Comparison of ENCODE assay signal across 12 mouse cellular contexts in genomic region chr14:122225479-122226132, GRCm38 (mm10). TPM values are rescaled to one million over a fixed set of nuclear protein-coding genes. Genes with fewer than 3 reads are reported as not detected.
DNase-seq lines count a peak whose midpoint lies in the region; ATAC-seq lines count a peak whose summit lies in the region.
"Had no signal": no experiment of that assay in that cellular context is flagged by ENCODE, and none has a peak within 500 bp of the region (broad histone marks: within the 10 kb centered on the region; RNA-seq: fewer than 3 reads in every experiment).

No protein-coding gene starts in this region.

- no peak for ATAC-seq in neural tube, embryonic 15.5 days (ENCODE audit: low FRiP score)
- ATAC-seq in megakaryocyte, adult 5-6 weeks (ENCODE audit: poor library complexity, severe bottlenecking): no peak

- no peak overlapping the region for H3K4me2 ChIP-seq in neural tube, embryonic 15.5 days
- H3K4me2 ChIP-seq: heart, embryonic 15.5 days had no signal

- H3K27ac ChIP-seq in limb, embryonic 10.5 days: peak overlapping the region; percentile 47; the same call in 1 of the 2 replicates
- H3K27ac ChIP-seq in neural tube, embryonic 15.5 days (replicated peaks): peak overlapping the region; percentile 48; the same call in 1 of the 2 replicates
- H3K27ac ChIP-seq: gastrocnemius, adult 2 months; heart, embryonic 15.5 days; liver, embryonic 14.5 days had no signal

- H3K9me3 ChIP-seq in limb, embryonic 10.5 days (replicated peaks): no peaks in the 10 kb centered on the region
- H3K9me3 ChIP-seq in neural tube, embryonic 15.5 days (replicated peaks): no peaks in the 10 kb centered on the region
- H3K9me3 ChIP-seq: heart, embryonic 15.5 days had no signal

- WGBS in limb, embryonic 10.5 days: 11% methylated on average over 7 of the region's 7 CpGs
- WGBS in neural tube, embryonic 15.5 days: 19% methylated on average over 7 of the region's 7 CpGs

- DNase-seq in embryo, embryonic 10 days (ENCODE audit: low spot score): peak; percentile 34
- no peak for DNase-seq in embryo, embryonic 11 days
- peak; percentile 49 for DNase-seq in embryo, embryonic 10.5 days (ENCODE audit: low spot score)
- DNase-seq in limb, embryonic 10.5 days (ENCODE audit: low spot score): no peak
- DNase-seq in heart, adult 11 months: no peak
- no peak for DNase-seq in right cerebral cortex, postnatal 14 days
- DNase-seq: gastrocnemius, adult 2 months; thymus, postnatal 14 days had no signal

- H3K27me3 ChIP-seq in limb, embryonic 10.5 days (ENCODE audit: low read depth, poor library complexity, severe bottlenecking): peaks cover 42% of the 10 kb centered on the region
- H3K27me3 ChIP-seq in neural tube, embryonic 15.5 days (replicated peaks): peaks cover 55% of the 10 kb centered on the region

- no peak overlapping the region for H3K4me3 ChIP-seq in limb, embryonic 10.5 days
- no peak overlapping the region for H3K4me3 ChIP-seq in neural tube, embryonic 15.5 days (replicated peaks)
- H3K4me3 ChIP-seq: gastrocnemius, adult 2 months; heart, embryonic 15.5 days had no signal

- H3K9ac ChIP-seq in neural tube, embryonic 15.5 days (replicated peaks): no peak overlapping the region
- H3K9ac ChIP-seq: heart, embryonic 15.5 days; liver, embryonic 14.5 days had no signal

- no peaks in the 10 kb centered on the region for H3K36me3 ChIP-seq in limb, embryonic 10.5 days
- no peaks in the 10 kb centered on the region for H3K36me3 ChIP-seq in neural tube, embryonic 15.5 days
- H3K36me3 ChIP-seq: heart, embryonic 15.5 days had no signal

- H3K4me1 ChIP-seq in limb, embryonic 10.5 days: peaks cover 67% of the 10 kb centered on the region
- H3K4me1 ChIP-seq in neural tube, embryonic 15.5 days: peaks cover 5% of the 10 kb centered on the region

RNA-seq across cellular contexts. Expression of gene Clybl, which starts 44.1 kb away (rescaled TPM):
- polyA plus RNA-seq in limb, embryonic 10.5 days (2016; fragmentation: Nextera tagmentation; extraction: Ambion mirVana): 25.1 and 26.7 TPM in 2 replicates
- polyA plus RNA-seq in neural tube, embryonic 15.5 days (2015; fragmentation: Nextera tagmentation; extraction: Ambion mirVana): 13.3 and 13.5 TPM in 2 replicates
- 11.1 and 13.1 TPM in 2 replicates for total RNA-seq in megakaryocyte, adult 5-6 weeks (2015)
- 1.7 and 4.8 TPM in 2 replicates for total RNA-seq in megakaryocyte, adult 5-6 weeks (2017)

Comparison
In these comparisons a context has a peak if more than half of its experiments do, and no peak if none do; other contexts are left out.
1. DNase-seq: peak in embryo, embryonic 10 days (single experiment) and embryo, embryonic 10.5 days (single experiment); none in embryo, embryonic 11 days (single experiment), limb, embryonic 10.5 days (single experiment), heart, adult 11 months (single experiment) and right cerebral cortex, postnatal 14 days (single experiment).